Mouse (Mus musculus): ENCODE results near the gene Smim20.

Smim20 gene

DNA sequence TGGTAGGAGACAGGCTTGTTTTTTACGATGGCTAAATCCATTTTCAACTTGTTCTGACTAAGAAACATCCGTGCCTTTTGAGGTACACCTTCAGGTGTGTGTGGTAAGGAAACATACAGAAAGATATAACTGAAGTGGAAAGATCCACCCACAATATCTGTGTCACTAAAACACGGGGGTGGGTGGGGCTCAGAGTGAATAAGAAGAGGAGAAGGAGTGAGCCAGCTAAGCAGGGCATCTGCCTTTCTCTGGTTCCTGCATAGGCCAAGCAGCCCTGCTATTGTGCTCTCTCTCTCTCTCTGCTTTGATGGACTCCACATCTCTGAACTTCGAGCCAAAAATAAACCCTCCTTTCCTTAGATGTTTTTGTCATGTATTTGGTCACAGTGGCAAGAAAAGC is 38.1 kb downstream of the Smim20 start:
- DNase-seq (ENCODE audit: low read depth, low spot score): no peak

DNA sequence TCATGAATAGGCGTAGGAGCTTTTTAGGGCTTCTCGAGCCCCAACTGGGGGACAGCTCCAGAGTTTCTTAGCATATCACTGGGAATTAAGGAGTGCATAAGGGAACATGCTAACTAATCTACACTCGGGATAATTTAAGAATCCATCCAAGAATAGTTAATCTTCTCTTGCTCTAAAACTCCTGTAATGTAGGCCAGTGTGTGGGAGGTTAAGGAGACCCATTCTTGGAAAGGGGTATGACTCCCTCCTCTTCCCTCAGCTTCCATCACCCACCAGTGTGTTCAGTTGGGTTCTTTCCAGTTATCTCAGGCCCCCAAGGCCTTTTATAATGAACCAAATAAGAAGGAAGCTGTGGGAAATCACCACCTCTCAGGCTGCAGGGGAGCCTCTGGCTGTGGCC is 40.0 kb downstream of the Smim20 start:
- DNase-seq (ENCODE audit: low read depth, low spot score): no peak

DNA sequence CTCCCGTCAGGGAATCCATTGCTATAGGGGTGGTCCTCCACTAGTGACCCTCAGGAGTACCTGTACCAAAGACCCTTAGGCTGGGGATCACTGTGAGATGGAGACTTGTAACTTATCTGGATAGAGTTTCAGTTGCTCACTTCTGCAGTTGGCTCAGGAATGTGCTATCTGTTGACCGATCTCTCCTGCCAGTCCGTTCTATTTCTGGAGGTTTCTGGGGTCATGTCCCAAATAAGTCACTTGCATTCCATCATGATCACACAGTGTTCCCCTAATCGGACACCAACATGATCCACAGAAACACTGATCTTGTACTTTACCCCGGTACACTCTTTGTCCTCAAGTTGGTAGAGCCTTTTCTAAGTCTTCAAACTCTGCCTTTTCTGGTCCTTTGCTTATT is 40.6 kb downstream of the Smim20 start:
- DNase-seq (ENCODE audit: low read depth, low spot score): no peak

DNA sequence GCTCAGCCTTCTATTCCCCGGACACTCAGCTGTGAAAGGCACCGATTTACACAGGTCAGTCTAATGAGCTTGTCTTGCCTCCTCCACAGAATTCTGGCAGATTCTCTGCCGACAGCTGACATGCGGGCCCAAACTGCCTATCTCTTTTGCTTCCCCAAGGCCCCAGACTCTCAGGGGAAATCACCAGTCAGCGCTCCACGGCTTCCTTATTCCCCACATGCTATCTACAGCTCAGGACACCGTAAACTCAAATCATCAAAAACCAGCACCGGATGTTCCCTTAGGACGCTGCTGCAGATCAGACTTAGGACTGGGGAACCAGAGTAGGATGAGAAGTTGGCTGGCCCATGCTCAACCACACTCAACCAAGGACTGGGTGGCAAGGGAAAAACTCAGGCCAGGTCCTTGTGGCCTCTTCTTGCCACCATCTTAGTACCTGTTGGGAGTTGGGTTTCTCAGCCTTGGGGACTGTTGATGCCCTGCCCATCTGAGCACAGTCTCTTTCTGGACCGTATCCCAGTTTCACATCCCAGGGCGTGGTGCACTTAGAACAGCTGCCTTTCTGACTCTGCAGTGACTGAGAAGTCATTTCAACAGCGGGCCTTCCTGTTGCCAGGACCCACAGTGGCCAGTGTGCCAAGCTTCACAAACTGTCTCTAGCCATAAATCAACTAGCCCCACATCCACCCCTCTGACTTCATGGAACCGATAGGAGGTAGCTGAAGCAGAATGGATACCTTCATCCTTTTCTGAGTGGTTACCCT is 47.7 kb downstream of the Smim20 start:
- DNase-seq (ENCODE audit: low read depth, low spot score): no peak

DNA sequence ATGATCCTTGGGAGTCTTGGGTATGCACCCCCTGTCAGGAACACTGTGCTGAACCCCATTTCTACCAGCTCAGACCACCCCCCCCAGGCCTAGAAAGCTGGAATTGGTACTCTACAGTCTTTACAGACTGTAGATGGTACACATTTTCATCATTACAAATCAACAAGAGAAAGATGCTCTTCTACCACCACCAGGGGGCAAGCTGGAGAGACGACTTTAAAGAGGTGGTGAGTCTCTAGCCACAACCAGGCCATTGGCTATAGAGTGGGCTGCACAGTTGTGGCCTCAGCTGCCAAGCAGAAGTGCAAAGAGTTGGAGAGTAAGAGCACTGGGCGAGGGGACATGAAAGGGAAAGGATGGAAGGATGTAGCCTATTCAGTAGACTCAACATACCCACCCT is 48.9 kb downstream of the Smim20 start:
- no peak for DNase-seq (ENCODE audit: low read depth, low spot score)

DNA sequence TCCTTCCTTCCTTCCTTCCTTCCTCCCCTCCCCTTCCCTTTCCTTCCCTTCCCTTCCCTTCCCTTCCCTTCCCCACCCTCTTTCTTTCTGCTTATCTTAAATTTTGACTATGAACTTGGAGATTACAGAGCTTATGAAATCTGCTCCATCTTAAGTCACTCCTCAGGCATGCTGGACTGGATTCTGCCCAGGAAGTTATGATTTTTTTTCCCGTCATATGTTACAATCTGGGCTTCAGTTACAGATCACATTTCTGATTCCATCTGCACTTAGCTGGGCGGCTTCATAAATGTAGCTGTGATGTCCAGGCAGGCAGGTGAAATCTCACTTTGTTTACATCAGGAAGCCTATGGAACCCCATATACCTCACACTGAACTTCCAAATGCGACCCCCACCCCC is 50.5 kb downstream of the Smim20 start:
- DNase-seq (ENCODE audit: low read depth, low spot score): no peak

DNA sequence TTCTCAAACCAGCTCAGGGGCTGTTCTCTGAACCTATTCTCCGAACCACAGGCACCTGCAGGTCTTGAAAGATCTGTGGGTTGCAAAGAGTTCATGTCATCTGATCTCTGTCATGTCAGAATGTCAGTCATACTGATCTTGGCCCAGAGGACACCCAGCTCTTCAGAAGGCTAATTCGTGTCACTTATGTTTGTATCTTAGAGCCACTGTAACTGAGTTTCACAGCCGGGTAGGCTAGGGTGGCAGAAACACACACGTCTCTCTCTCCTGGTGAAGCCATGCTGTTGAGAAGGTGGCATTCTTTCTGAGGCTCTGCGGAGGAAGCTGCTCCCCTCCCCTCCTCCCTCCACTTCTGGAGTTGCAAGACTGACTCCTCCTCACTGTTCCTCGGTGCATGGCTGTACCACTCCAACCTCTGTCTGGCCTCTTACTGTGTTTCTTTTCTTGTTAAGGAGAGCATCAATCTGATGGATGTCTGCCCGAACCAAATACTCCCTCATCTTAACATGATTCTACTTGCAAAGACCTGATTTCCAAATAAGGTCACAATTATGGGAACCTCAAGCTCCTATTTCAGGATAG is 51.1 kb downstream of the Smim20 start:
- no peak for DNase-seq (ENCODE audit: low read depth, low spot score)

DNA sequence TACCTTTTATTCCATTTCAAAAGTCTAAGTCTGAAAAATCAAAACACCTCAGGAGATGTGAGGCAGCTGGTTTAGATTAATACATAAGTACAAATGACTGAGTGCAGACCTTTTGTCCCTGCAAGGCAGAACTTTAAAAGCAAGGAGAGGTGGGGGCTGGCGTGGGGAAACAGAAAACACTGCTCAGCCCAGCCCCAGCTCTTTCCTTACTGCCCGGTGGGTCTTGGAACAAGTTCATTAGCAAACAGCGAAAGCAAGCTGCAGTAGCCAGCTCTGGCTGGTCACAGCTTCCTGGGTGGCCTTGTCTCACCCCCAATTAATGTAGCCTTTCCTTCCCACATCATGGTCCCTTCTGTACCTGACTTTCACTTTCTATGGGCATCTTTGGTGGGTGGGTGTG is 53.4 kb downstream of the Smim20 start:
- DNase-seq (ENCODE audit: low read depth, low spot score): no peak

DNA sequence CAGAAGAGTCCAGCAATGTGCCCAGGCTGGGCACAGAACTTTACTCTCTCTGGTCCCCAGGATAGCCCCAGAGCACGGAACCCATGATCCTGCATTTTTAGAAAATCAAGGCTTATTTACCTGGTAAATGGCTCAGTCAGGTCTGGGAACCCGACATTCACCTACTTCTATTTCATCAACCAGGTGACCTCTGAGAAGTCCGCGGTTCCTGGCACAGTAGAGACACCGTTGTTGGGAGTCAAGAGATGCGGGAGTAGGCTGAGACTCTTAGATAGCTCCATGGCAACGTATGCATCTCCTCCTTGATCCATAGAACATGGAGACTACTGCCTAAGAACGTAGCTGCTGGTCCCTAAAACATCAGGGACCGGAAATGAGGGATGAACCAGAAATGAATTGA is 55.0 kb downstream of the Smim20 start:
- DNase-seq (ENCODE audit: low read depth, low spot score): no peak

DNA sequence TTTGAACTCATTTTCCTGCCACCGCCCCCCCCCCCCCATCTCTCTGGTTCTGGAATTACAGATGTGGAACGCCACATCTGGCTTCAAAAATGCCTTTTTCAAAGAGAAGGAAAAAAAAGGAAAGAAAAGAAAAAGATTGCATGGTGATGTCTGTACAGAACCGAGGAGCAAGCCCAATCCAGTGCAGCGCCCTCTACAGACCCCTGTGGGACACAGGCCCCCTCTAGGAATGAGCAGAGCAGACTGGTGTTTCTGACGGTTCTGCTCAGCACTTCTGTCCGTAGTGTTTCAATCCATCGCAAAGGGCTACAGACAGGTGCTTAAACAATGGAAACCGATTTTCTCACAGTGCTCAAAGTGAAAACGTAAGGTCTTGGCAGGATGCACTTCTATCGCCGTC is 55.6 kb downstream of the Smim20 start:
- no peak for DNase-seq (ENCODE audit: low read depth, low spot score)

DNA sequence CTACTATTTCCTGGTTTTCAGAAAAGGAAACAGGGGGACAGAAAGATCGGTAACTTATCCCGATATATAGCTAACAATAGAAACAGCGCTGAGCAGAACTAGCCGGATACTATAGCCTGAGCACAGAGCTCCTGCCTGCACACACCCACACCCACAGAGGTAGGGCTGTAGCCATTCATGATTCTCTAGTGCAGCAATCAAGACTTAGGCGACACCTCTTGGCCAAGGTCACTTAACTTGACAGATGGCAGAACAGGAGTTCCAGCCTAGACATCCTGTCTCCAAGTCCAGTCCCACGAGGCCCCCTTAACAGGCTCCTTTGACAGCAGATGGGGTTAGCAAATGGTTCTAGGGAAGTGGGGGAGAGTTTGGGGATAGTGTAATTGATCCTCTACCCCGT is 56.2 kb downstream of the Smim20 start:
- no peak for DNase-seq (ENCODE audit: low read depth, low spot score)

DNA sequence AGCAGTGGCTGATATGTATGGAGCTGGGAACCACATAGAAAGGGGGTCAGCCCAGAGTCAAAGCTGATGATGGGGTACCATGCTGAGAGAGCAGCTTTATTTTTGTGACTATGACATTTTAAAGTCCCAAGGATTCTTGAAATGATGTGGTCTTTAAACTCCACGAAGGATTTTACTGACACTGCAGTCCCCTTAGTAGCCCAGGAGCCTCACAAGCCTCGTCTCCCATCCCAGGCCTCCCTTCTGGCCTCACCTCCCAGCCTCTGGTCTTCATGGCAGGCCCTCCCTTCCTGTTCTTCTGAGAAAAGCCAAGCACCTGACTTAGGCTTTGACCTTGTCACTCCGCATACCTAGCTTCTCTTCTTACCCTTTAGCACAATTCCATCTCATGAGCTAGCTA is 57.4 kb downstream of the Smim20 start:
- DNase-seq (ENCODE audit: low read depth, low spot score): no peak

DNA sequence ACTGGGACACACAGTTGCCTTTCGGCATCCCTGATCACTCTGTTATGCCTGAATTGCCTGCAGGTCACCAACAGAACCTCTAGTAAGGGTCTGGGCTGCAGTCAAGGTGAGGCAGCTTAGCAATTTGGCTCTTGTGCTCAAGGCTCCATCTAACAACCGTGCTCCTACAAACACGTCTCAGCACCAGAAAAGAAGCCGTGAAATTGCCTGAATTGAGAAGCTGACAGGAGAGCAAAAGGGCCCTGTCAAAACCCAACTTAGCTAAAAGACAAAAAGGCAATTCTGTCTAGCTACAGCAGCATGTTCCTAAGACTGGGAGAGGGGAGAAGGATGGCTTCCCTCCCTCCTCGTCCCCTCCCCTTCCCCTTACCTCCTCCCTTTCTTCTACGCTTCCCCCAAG is 57.9 kb downstream of the Smim20 start:
- DNase-seq (ENCODE audit: low read depth, low spot score): no peak

DNA sequence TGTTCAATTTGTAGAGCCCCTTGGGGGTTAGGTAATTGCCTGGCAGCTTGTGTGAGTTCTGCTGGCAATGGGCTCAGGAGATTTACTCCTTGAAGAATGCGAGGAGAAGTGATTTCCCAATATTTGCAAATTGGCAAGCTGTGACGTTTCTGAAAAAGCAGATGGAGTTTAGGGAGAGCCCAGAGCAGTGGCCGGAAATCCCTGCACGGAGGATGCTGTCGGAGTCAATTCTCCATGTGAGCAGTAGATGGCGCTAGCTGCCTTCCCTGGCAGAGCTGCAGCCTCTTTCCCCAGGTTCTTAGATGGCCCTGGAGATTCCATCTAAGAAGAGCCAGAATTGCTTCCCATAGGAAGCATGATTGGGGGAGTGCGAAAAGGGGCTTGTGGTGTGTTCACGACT is 59.1 kb downstream of the Smim20 start:
- peak; percentile 82 for DNase-seq (ENCODE audit: low read depth, low spot score)

DNA sequence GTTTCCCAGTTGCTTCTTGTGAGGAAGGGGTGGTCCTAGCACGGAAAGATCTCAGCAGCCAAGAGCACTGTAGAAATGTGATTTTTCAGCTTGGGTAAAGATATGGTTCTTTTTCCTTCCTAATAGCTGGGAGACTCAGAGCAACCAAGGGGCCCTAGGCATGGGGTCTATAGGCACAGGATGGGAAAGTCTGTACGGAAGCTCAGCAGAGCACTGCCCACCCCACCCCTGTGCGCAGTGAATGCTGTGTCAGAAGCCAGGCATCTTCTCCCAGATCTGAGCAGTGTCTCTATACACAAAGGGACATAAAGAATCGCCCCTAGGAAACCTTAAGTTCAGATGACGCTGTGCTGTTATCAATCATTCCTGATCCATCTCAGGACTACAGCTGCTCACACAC is 59.6 kb downstream of the Smim20 start:
- no peak for DNase-seq (ENCODE audit: low read depth, low spot score)
